Mouse (Mus musculus) megakaryocyte, embryonic 14.5 days (primary cell): ENCODE data around the gene Try5.

Source experiments
- FLI1 ChIP-seq: IDR thresholded peaks from 2 replicates; pipeline ENCODE4 v1.6.1; 2012; ENCODE audit warnings: low read length, inconsistent platforms, mixed read lengths
- GATA1 ChIP-seq: IDR thresholded peaks from 3 replicates; pipeline ENCODE4 v1.6.1; 2012; ENCODE audit warnings: mixed read lengths, low read length, inconsistent platforms, borderline replicate concordance

DNA sequence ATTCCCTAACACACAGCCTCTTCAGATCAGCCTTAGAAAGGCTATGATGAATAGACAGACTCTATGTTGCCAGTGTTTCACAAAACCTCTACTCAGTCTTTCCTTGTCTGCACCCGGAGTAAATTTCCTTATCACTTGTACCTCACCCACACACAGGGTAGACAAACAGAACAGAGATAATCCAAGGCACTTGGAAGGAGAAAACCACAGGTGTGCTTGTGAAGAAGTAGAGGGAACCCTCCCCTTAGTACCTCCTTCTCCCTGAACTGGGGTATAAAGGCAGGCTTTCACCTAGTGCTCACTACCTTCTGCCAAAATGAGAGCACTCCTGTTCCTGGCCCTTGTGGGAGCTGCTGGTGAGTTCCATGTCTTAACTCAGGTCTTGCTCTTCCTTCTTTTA, 14.7 kb downstream of the Try5 start, which contains the start of gene Try4:
- TF ChIP-seq GATA1 (no peak), FLI1 (no peak)
